In the genomic region with DNA sequence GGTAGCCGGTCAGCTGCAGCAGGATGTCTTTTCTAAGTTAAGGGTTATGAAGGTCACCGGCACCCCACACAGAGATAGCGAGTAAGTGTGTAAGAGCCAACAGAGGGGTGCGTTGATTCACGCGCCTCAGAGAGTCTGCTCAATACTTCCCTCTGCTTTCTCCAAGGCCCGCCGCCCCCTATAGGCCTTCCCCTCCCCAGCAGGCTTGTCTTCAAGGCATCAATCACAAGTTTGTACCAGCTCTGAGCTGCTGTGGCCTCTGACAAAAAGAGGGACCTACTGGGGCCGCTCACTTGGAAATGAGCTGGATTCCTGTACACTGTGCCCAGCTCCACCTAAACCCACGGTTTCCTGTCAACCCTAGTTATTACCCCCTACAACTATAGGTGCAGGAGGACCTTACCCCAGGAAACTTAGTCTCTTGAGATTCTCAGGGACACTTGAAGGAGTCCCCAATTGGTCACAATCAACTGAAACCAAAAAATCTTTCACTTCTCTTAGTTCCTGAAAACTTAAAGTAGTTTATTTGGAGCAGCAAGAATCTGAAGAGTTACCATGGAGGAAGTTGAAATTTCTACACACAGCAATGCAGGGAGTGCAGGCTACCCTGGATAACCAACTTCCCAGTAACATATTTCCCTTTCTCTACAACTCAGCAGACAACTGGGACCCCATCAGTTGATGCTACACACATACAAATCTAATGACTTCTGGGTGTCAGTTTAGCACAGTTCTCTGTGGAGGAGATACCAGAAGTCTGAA, we compare ENCODE assay signal across 8 mouse cellular contexts. TPM values are rescaled to one million over a fixed set of nuclear protein-coding genes. Genes with fewer than 3 reads are reported as not detected.
DNase-seq lines count a peak whose midpoint lies in the region; ATAC-seq and TF ChIP-seq lines count a peak whose summit lies in the region.

No protein-coding gene starts in this region.

- WGBS in neural tube, embryonic 11.5 days = 2% methylated on average over 10 of the region's 10 CpGs
- 6% methylated on average over 10 of the region's 10 CpGs for WGBS in embryonic facial prominence, embryonic 11.5 days
- WGBS in lung, postnatal 0 days = 4% methylated on average over 10 of the region's 10 CpGs

- H3K9ac ChIP-seq in neural tube, embryonic 11.5 days (ENCODE audit: low read length) = peak overlapping the region; percentile 79
- H3K9ac ChIP-seq in embryonic facial prominence, embryonic 11.5 days (replicated peaks; ENCODE audit: low read length) = peak overlapping the region; percentile 74
- H3K9ac ChIP-seq in lung, postnatal 0 days (replicated peaks; ENCODE audit: low read depth) = peak overlapping the region; percentile 51; the same call in 1 of the 2 replicates

- intact Hi-C loops in heart, postnatal 14 days (cut with DNase I) = no loop called here

- H3K27me3 ChIP-seq in neural tube, embryonic 11.5 days (ENCODE audit: control insufficient read depth, insufficient read depth, low read length) = no peaks in the 10 kb centered on the region
- no peaks in the 10 kb centered on the region for H3K27me3 ChIP-seq in embryonic facial prominence, embryonic 11.5 days (ENCODE audit: control insufficient read depth, insufficient read depth, low read length)
- H3K27me3 ChIP-seq in lung, postnatal 0 days (replicated peaks; ENCODE audit: insufficient read depth, low read length) = no peaks in the 10 kb centered on the region

- no peak for TF ChIP-seq EP300 in lung, postnatal 0 days (IDR thresholded peaks at IDR 0.05)

- peak; percentile 60 for TF ChIP-seq CTCF in lung, postnatal 0 days (IDR thresholded peaks at IDR 0.05)

- peak; percentile 91 for ATAC-seq in neural tube, embryonic 11.5 days (ENCODE audit: insufficient read depth, low FRiP score, low TSS enrichment)
- ATAC-seq in embryonic facial prominence, embryonic 11.5 days (replicated peaks; ENCODE audit: insufficient number of reproducible peaks, low FRiP score, low TSS enrichment, low read depth) = peak; percentile 86
- ATAC-seq in lung, postnatal 0 days = peak; percentile 79

- no peak overlapping the region for H3K27ac ChIP-seq in neural tube, embryonic 11.5 days (ENCODE audit: low read depth, low read length)
- H3K27ac ChIP-seq in embryonic facial prominence, embryonic 11.5 days (replicated peaks; ENCODE audit: low read depth, low read length) = no peak overlapping the region
- H3K27ac ChIP-seq in lung, postnatal 0 days (ENCODE audit: low read length) = no peak overlapping the region

- H3K9me3 ChIP-seq in neural tube, embryonic 11.5 days (ENCODE audit: control insufficient read depth, low read length) = no peaks in the 10 kb centered on the region
- H3K9me3 ChIP-seq in embryonic facial prominence, embryonic 11.5 days (replicated peaks; ENCODE audit: control insufficient read depth, low read length) = no peaks in the 10 kb centered on the region
- no peaks in the 10 kb centered on the region for H3K9me3 ChIP-seq in lung, postnatal 0 days (ENCODE audit: low read length)

- H3K4me1 ChIP-seq in neural tube, embryonic 11.5 days (ENCODE audit: control insufficient read depth, insufficient read depth, low read length) = 0 out of 2 replicates have a peak, but pooled peaks cover 3% of the 10 kb centered on the region
- H3K4me1 ChIP-seq in embryonic facial prominence, embryonic 11.5 days (ENCODE audit: control insufficient read depth, insufficient read depth, low read length) = no peaks in the 10 kb centered on the region
- H3K4me1 ChIP-seq in lung, postnatal 0 days (ENCODE audit: insufficient read depth, low read depth, low read length) = 0 out of 2 replicates have a peak, but pooled peaks cover 2% of the 10 kb centered on the region

- H3K4me2 ChIP-seq in neural tube, embryonic 11.5 days (ENCODE audit: low read depth) = peak overlapping the region; percentile 92
- peak overlapping the region; percentile 90 for H3K4me2 ChIP-seq in embryonic facial prominence, embryonic 11.5 days (ENCODE audit: low read depth, low read length)
- peak overlapping the region; percentile 89 for H3K4me2 ChIP-seq in lung, postnatal 0 days (replicated peaks; ENCODE audit: low read depth, low read length)

- peak; percentile 79 for DNase-seq in neural tube, embryonic 11.5 days (ENCODE audit: low spot score)
- no peak for DNase-seq in neural tube, embryonic 10.5 days (ENCODE audit: extremely low spot score, low spot score)
- peak; percentile 76 for DNase-seq in embryonic facial prominence, embryonic 11.5 days (ENCODE audit: low spot score)
- DNase-seq in heart, postnatal 14 days = peak; percentile 36 to 46
- DNase-seq in kidney, postnatal 4 days = peak; percentile 70 to 79
- DNase-seq in lung, postnatal 0 days (ENCODE audit: low spot score) = peak; percentile 65
- peak; percentile 28 for DNase-seq in ovary, adult 18-20 months (ENCODE audit: low spot score)
- DNase-seq in urinary bladder, postnatal 14 days (ENCODE audit: low spot score) = peak; percentile 32

- peak overlapping the region; percentile 48 for H3K4me3 ChIP-seq in neural tube, embryonic 11.5 days (ENCODE audit: low read depth, low read length)
- peak overlapping the region; percentile 40 for H3K4me3 ChIP-seq in embryonic facial prominence, embryonic 11.5 days (ENCODE audit: low read depth, low read length)
- H3K4me3 ChIP-seq in lung, postnatal 0 days (ENCODE audit: low read depth, low read length) = peak overlapping the region; percentile 45

- no peaks in the 10 kb centered on the region for H3K36me3 ChIP-seq in neural tube, embryonic 11.5 days (ENCODE audit: control insufficient read depth, insufficient read depth, low read length)
- H3K36me3 ChIP-seq in embryonic facial prominence, embryonic 11.5 days (replicated peaks; ENCODE audit: control insufficient read depth, insufficient read depth, low read depth, low read length) = no peaks in the 10 kb centered on the region
- no peaks in the 10 kb centered on the region for H3K36me3 ChIP-seq in lung, postnatal 0 days (ENCODE audit: insufficient read depth, low read length)

RNA-seq across cellular contexts. Expression of gene Ahrr, which starts 31.7 kb away (rescaled TPM):
- polyA plus RNA-seq in neural tube, embryonic 11.5 days (2014; fragmentation: Nextera tagmentation; extraction: Ambion mirVana) = 0.55 and 2.0 TPM in 2 replicates
- polyA plus RNA-seq in embryonic facial prominence, embryonic 11.5 days (2014; fragmentation: Nextera tagmentation; extraction: Ambion mirVana) = 0.95 and 1.5 TPM in 2 replicates
- under 1 TPM; 0.48 to 0.71 TPM for total RNA-seq in heart, postnatal 14 days (2021)
- polyA plus RNA-seq in lung, postnatal 0 days (2015; fragmentation: Nextera tagmentation; extraction: Ambion mirVana) = 0.21 and 0.37 TPM in 2 replicates

RNA-seq across cellular contexts. Expression of gene Exoc3, which starts 51.9 kb away (rescaled TPM):
- 88.4 and 98.9 TPM in 2 replicates for polyA plus RNA-seq in neural tube, embryonic 11.5 days (2014; fragmentation: Nextera tagmentation; extraction: Ambion mirVana)
- polyA plus RNA-seq in embryonic facial prominence, embryonic 11.5 days (2014; fragmentation: Nextera tagmentation; extraction: Ambion mirVana) = 67.4 and 80.6 TPM in 2 replicates
- total RNA-seq in heart, postnatal 14 days (2021) = 10 to 100 TPM; 47.8 to 52.9 TPM
- polyA plus RNA-seq in lung, postnatal 0 days (2015; fragmentation: Nextera tagmentation; extraction: Ambion mirVana) = 44.2 and 46.9 TPM in 2 replicates

RNA-seq across cellular contexts. Expression of gene Pdcd6, which starts 57.0 kb away (rescaled TPM):
- 124 and 128 TPM in 2 replicates for polyA plus RNA-seq in neural tube, embryonic 11.5 days (2014; fragmentation: Nextera tagmentation; extraction: Ambion mirVana)
- polyA plus RNA-seq in embryonic facial prominence, embryonic 11.5 days (2014; fragmentation: Nextera tagmentation; extraction: Ambion mirVana) = 139 and 142 TPM in 2 replicates
- 10 to 100 TPM; 47.1 to 52.6 TPM for total RNA-seq in heart, postnatal 14 days (2021)
- polyA plus RNA-seq in lung, postnatal 0 days (2015; fragmentation: Nextera tagmentation; extraction: Ambion mirVana) = 140 and 151 TPM in 2 replicates
